Mouse (Mus musculus) lung, adult 2 months (tissue): ENCODE results near the gene Pou2f1.

ENCODE experiments used
- CTCF ChIP-seq: fragments of 200-500 bp; IDR thresholded peaks from 2 replicates; pipeline ENCODE4 v1.5.1; 2011; ENCODE audit warnings: mild to moderate bottlenecking, low read length, control low read depth; ENCODE audit not compliant: insufficient read depth
- POLR2A ChIP-seq: fragments of 200-500 bp; IDR thresholded peaks from 2 replicates; pipeline ENCODE4 v1.6.1; 2011; ENCODE audit warnings: low read depth, mild to moderate bottlenecking, control low read depth, low read length, borderline replicate concordance; ENCODE audit errors: extremely low read depth

GRCm38 (mm10) chr1:165843586-165843985 lies 158.9 kb downstream of the Pou2f1 start:
- TF ChIP-seq CTCF (no peak), POLR2A (no peak)
